Mouse (Mus musculus) fibroblast of lung, adult 2 months (primary cell): Measurements from ENCODE around the gene Wipf2.
"Not testable (repeated sequence)": the region's sequence is repeated elsewhere in the genome, so short reads cannot be mapped to it uniquely, and the experiment has no call there.

Source experiments
- DNase-seq: peaks from one replicate; pipeline ENCODE4 v3.0.0-alpha.2; 2011; ENCODE audit warnings: low read depth

Gene Wipf2

DNA sequence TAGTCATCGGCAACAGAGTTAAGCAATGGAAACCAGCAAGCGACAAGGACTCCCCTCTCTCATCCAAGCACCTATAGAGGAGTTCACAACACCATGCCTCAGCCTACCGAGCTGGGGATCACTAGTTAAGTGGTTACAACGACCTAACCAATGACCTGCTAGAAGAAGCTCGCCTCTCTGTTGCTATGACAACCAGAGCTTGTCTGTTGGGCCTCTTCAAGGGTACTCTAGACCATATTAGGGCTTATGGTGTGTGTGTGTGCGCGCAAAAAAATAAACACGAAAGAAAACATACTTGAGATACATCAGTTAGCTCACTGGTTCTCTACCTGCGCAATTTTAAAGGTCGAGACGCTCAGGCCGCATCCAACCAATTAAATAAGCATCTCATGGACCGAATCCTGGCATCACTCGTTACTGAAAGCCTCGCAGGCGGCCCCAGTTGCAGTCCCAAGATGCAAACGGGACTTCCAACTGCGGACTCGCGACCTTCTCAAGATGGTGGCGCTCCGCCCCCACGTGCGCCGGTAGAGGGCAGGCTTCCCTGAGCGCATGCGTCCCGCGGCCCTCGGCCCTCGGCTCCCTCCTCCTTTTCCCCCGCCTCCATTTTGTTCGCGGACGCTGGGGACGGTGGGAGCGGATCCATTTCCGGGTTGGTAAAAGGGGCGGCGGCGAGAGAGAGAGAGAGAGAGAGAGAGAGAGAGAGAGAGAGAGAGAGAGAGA, at the start of gene Wipf2:
Wipf2 (plus strand) TSS at position 611 of the 723 bp plus-strand sequence.
- DNase-seq: peak; percentile 87

DNA sequence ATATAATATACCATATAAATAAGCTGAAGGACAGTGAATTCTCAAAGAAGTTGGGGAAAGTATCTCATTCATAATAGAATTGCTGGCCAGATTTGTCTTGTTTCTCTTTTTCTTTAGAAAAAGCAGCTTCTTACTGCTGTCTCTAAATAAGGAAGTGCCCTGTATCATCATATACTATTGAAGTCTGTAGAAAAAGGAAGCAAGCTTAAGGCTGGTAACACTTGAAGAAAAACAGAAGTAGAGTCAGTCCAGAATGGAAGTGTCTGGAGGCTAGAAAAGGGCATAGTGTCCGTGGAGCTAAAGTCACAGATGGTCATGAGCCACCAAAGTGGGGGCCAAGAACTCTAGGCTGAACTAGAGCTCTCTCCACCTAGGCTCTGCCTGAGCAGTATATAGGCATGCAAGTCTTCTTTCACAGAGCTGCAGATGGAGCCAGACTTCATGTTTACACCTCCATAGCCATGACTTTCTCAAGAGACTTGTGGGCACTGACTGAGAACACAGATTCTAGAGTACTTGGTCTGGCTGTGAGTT, 46.7 kb upstream of the Wipf2 start:
- DNase-seq: no peak

DNA sequence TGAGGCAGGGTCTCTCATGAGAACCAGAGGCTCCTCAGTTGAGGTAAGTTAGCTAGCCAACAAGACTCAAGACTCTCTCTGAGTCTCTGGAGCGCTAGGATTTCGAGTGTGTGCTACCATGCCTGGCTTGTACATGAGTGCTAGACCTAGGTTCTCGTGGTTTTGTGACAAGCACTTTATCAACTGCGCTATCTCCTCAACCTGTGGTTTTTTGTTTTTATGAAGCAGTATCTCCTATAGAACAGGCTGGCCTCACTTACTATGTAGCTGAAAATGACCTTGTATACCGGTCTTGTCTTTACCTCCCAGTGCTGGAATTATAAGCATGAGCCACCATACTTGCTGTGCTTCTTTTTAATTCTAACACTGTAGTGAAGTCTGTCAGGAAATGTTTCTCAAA, 42.5 kb upstream of the Wipf2 start:
- DNase-seq: no peak

DNA sequence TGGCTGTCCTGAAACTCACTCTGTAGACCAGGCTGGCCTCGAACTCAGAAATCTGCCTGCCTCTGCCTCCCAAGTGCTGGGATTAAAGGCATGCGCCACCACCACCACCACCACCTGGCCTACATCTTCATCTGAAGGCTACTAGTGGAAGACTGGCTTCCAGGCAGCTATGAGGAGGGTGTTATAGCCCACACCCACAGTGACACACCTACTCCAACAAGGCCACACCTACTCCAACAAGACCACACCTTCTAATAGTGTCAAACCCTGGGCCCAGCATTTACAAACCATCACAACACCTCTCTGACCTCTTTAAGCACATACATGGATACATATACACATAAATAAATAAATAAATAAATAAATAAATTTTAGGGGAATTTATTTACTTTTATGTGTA, 37.4 kb upstream of the Wipf2 start:
- DNase-seq: not testable (repeated sequence)

DNA sequence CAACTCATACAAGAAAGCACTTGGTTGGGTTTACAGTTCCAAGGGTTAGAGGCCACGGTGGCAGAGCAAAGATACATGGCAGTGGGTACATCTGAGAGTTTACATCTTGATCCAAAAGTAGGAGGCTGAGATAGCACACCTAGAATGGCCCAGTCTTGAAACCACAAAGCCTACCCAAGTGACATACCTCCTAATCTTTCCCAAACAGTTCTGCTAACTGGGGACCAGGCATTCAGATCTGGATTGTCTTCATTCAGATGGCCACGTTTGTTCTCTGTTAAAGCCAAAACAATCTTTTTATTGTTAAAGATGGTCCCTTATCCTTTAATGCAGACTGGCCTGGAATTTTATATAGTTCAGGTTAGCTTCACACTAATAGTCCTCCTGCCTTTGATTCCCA, 35.6 kb upstream of the Wipf2 start:
- no peak for DNase-seq

DNA sequence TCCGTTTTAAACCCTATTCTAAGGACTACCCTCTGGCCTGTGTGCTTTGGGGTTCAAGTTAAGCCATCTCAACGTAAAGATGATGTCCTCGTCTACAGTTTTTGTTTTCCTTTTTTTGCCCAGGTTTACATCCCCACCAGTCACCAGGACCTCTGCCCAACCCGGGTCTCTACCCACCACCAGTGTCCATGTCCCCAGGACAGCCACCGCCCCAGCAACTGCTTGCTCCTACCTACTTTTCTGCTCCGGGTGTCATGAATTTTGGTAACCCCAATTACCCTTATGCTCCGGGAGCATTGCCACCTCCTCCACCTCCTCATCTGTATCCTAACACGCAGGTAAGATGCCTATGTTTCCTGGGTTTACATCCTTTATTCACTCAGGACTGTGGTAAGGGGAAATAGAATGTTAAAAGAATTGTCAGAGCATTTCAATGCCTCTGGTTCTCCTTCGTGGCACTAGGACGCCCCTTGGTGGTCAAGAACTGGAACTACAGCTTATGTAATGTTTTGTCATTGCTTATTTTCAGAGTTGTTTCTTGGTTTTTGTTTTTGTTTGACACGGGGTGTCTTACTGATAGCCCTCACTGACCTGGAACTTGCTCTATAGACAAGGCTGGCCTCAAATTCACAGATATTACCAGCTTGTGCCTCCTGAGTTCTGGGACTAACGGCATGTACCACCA, 34.2 kb upstream of the Wipf2 start:
- no peak for DNase-seq

DNA sequence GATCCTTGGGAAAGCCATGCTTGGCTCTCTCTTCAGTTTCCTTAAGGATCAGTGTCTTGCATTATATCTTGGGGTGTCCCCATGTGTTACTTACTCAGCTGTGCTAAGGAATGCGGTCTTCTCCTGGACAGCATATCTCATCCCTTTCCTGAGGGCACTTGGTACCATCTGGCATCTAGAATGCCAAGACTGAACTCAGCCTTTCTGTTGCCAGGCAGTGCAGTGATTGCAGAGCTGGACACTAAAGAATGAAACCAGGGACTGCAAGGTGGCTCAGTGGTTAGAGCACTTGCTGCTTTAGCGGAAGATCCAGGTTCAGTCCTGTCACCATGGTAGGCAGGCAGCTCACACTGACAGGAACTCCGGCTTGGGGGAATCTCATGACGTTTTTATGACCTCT, 33.6 kb upstream of the Wipf2 start:
- no peak for DNase-seq

DNA sequence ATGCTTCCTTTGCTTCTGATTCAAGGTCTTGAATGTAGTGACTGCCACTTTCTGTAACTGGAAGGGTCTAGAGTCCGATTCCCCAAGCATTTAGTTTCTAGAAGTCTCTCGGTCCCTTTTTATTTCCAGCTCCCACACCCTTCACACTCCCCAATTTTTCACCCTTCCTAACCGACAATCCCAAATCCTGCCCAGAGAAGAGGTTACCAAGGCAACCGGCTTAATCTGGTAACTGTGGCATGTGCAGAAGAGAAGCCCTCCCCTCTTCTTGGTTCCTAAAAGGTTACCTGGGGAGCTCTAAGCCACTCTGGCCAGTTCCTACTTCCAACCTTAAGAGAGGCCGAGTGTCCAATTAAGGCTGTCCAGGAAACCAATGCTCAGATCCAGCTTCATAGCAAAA, 28.1 kb upstream of the Wipf2 start:
- DNase-seq: no peak

DNA sequence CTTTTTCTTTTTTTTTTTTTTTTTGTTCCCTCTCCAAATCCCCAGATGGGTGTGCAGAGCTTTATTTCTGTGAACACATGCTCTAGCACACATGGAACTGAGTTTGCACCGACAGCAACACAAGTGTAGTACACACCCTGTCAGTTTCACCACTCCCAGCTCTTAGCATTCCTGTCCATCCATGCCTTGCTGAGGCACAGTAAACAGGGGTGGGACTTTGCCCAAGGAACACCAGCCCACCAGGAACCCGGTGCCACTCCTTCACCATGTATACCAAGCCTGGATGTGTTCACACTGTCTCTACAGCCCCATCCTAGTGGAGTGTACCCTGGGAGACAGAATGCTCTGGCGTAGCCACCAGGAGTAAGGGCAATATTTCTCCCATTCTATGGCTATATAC, 27.7 kb upstream of the Wipf2 start:
- DNase-seq: no peak

DNA sequence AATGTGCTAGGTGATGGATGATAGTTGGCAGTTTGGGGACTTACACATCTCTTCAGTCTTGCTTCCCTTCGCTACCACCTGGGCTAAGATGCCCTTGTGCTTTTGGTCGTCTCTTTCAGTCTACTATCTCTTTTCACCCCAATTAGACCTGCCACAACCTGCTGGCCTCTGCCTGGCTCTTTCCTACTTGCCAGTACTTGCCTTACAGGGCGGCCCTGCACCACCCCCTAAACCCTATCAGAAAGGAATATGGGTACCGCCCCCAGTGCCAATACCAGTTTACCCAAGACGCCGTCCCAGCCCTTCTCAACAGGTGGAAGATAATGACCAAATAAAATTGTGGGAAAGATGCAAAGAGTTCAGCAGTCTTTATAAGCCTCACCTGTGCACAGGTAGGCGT, 27.3 kb upstream of the Wipf2 start:
- no peak for DNase-seq

DNA sequence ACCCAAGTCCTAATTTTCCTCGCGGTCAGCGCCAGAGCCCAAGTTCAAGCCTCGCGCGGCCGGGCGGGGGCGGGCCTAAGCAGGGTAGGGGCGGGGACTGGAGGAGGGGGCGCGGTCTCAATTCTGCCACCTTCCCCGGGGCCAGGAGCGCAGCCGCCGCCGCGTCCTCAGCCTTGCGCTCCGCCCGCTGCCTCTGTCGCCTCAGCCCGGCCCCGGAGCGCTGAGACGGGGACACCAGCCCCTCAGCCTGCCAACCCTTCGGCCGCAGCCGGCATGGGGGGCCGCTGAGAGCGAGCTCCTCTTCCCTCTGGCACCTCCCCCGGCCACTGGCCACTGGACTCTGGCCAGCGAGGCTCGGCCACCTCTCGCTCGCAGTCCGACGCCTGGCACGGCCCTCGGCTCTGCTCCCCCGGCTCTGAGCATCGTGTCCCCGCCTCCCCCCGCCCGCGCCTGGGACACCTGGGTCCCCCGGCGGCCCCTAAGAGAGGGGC, 26.7 kb upstream of the Wipf2 start, which contains the start of gene Rapgefl1:
Rapgefl1 (plus strand) TSS at position 135 of the 491 bp plus-strand sequence.
- peak; percentile 32 for DNase-seq

DNA sequence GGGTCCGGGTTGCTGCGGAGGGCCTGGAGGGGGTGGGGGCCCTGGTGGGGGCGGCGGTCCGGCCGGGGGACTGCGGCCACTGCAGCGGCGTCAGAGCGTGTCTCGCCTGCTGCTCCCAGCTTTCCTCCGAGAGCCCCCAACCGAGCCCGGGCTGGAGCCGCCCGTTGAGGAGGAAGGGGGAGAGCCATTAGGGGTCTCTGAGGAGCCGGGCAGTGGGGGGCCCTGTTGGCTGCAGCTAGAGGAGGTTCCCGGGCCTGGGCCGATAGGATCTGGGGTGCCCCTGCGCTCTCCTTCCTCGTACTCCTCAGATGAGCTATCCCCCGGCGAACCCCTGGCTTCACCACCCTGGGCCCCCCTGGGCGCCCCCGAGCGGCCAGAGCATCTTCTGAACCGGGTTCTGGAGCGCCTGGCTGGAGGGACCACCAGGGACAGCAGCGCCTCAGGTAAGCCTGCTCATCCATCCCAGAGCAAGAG, 26.2 kb upstream of the Wipf2 start:
- no peak for DNase-seq

DNA sequence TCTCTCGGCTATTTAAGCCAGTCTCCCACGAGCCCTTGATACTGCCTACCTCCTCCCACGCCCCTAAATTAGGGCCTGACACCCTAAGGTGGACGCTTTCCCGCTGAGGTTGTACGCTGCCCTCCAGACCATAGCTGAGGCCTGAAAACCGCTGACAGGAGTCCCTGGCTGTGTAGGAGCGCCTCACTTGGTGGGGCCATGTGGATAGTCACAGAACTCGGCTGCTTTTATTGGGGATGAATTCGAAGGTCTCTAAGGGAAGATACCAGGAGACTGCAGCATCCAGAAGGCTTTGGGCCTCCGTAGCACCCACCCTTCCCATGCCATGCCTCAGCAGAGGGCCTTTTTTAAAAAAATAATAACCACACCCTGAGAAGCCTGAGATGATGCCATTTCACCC, 25.5 kb upstream of the Wipf2 start:
- no peak for DNase-seq

DNA sequence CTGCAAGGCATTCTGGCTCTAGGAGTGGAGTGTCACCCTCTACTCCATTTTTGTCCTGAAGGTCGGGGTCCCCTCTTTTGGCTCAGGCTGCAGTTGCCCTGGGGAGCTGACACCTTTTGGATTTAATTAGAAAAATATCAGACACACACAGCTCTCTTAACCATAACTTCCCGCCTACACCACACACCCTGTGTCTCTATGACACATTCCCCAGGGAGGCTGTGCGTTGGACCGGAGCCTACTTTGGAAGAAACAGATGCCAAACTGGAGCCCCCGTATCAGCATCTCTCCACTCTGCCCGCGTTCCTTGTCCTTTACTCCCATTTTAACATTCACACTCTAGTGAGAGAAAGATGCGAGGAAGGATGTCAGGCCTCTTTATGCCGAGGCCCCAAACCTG, 24.9 kb upstream of the Wipf2 start:
- DNase-seq: no peak

DNA sequence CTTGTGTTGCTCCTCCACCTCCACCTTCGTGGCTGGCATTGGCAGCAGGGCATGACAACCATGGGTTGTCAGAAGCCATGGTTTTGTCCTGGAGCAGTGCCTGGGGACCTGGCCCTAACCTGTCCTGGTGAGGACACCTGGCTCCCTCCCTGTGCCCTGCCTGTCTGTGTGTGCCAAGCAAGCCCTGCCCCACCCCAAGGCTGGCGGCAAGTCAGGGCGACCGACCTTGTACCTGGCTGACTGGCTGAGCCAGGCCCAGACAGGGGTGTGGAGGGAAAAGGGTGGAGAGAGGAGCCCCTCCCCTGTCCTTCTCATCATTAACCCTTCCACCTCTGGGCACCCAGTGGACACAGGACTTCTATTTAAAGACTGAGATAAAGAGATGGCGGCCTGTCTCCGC, 24.0 kb upstream of the Wipf2 start:
- DNase-seq: no peak

DNA sequence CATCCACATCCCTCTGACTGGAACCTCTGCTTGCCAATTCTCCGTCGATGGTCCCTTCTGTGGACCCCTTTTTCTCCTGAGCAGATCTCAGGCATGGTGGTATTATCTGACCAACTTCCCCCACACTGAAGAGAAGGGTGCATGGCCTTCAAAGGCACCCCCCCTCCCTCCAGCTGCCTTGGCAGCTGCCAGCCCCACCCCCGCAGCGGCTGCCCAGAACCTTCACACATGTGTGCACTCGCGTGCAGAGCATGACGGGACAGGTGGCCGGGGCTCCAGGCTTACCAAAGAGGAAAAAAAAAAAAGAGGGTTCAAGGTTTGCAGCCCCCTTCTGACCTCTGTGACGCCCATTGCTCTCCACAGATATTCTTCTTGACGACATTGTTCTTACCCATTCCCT, 23.5 kb upstream of the Wipf2 start:
- DNase-seq: no peak

DNA sequence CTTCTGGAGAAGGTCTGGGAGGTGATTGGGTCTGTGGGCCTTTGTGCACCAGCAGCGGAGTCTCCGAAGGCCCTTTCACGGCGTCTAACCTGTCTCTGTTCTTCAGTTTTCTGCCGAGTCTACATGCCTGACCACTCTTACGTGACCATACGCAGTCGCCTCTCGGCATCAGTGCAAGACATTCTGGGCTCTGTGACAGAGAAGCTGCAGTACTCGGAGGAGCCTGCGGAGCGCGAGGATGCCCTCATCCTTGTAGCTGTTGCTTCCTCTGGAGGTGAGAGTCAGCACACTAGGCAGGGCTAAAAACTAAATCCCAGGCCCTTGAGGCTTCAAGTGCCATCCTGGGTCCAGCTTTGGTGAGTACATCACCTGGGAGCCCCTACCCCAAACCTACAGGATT, 17.4 kb upstream of the Wipf2 start:
- DNase-seq: no peak

DNA sequence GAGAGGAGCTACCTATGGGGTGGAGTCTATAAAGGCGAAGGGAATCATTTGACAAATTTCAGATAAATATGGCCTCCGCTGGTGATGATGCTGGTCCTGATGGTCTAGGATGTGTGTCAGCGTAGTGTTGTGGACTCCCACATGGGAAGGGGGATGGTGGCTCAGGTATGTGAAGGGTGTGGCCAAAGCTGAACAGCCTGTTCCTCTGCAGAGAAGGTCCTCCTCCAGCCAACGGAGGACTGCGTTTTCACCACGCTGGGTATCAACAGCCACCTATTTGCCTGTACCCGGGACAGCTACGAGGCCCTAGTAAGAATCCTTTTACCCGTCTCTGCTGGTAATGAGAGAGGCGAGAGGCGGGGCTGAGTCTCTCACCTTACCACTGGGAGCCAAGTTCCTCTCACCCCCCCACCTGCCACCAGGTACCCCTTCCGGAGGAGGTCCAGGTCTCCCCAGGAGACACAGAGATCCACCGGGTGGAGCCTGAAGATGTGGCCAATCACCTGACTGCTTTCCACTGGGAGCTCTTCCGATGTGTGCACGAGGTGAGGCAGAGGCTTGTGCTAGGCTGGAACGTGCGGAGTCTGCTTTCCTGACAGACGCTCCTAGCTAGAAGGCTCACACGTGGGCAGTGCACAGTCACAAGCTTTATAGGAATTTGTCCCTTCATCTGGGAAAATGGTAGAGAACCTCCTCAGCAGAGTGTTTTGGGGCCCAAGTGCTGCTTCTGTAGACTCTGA, 16.4 kb upstream of the Wipf2 start:
- no peak for DNase-seq

DNA sequence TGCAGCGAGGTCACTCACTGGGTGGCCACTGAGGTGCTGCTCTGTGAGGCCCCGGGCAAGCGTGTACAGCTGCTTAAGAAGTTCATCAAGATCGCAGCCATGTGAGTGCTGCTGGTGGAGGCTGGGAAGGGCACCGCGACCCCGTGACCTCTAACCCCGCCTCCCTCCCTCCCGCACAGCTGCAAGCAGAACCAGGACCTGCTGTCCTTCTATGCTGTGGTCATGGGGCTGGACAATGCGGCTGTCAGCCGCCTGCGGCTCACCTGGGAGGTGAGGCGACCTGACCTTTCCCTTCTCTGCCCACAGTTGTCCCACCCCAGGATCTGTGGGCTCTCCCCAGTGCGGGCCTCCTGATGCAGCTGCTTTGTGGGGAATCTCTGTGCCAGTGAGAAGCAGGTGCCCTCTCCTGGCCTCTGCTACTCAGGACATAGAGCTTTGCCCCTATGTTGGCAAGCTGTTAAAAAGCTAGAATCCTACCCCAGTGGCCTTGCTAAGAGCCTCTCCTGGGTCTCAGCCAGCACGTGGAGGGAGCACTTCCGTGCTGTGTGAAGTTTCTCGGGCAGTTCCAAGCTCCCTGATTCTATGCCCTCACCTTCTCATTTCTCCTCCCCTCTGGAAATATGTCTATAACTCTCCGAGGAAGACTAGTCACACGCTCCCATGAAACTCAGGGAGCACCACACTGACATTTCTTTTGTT, 14.1 kb upstream of the Wipf2 start:
- no peak for DNase-seq

DNA sequence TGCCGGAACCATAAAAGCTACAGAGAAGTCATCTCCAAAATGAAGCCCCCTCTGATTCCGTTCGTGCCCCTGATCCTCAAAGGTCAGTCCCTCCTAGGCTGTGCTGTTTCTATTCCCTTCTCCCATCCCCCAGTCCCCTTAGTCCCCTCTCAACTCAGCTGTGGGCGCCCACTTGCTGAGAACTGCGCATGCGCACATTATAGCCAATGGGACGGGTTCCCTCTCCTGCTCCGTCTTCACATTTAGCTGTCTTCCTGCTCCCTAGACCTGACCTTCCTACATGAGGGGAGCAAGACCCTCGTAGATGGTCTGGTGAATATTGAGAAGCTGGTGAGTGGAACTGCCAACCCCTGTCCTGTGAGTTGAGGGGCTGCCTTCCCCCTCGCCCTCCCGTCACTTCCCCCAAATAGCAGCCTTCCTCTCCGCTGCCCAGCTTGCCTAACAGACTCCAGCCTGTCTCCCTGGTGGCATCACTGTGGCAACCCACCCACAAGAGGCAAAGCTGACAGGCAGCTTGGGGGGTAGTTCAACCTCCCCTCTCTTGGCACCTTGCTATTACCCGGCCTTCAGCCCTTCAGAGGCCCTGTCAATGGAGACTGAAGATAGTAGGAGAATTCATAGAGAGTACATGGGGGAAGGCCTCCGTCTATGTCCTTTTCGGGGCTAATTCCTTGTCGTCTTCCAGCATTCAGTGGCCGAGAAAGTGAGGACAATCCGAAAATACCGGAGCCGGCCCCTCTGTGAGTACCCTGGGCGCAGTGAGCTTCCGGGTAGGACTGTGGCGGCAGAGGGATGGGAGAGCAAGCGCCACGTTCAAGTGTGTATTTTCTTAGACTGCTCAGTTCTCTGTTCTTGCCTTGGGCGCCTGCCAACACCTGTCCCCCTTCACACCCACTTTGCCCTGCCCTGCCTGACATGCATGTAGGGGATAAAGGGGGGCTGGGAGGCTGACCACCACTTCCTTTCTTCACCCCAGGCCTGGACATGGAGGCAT, 13.0 kb upstream of the Wipf2 start:
- DNase-seq: no peak

DNA sequence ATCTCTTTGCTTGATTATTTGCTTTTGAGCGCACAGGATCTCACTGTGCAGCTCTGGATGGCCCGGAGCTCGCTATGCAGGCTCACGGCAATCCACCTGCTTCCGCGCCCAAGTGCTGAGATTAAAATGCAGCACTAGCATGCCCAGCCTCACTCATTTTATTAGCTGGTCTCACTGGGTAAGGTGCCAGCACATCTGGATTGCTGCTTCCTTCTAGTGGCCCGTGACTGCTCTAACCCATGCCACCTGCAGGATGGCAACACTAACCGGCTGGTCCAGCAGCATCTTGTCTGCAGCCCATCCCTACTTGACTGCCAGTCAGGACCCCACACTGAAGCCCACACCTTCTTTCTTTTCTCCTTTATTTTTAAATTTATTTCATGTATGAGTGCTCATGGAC, 9.3 kb upstream of the Wipf2 start:
- DNase-seq: no peak
